In genomic region chr8:94781838-94782235, GRCm38 (mm10) we compare ENCODE assay signal across 9 mouse cellular contexts. TPM values are rescaled to one million over a fixed set of nuclear protein-coding genes. Genes with fewer than 3 reads are reported as not detected.
DNase-seq lines count a peak whose midpoint lies in the region; ATAC-seq and TF ChIP-seq lines count a peak whose summit lies in the region.
"Had no signal": no experiment of that assay in that cellular context is flagged by ENCODE, and none has a peak within 500 bp of the region (broad histone marks: within the 10 kb centered on the region; RNA-seq: fewer than 3 reads in every experiment).

No protein-coding gene starts in this region.

- TF ChIP-seq POLR2A in CH12.LX (IDR thresholded peaks at IDR 0.05; ENCODE audit: low read depth, low read length): peak; percentile 83
- TF ChIP-seq POLR2A in cerebellum, adult 2 months (IDR thresholded peaks at IDR 0.05; ENCODE audit: borderline replicate concordance, insufficient read depth, low read length): no peak

- peak overlapping the region; percentile 97 for H3K27ac ChIP-seq in CH12.LX (ENCODE audit: insufficient read depth, low read depth)
- no peak overlapping the region for H3K27ac ChIP-seq in liver, embryonic 12.5 days
- H3K27ac ChIP-seq in cerebellum, adult 2 months (ENCODE audit: insufficient read depth, low read length): no peak overlapping the region

- TF ChIP-seq CTCF in CH12.LX (conservative IDR thresholded peaks at IDR 0.05 in 1 of 2, IDR thresholded peaks at IDR 0.05 in 1 of 2; ENCODE audit: low read depth in 2 of 2, low read length in 2 of 2): no peak
- no peak for TF ChIP-seq CTCF in cerebellum, adult 2 months (IDR thresholded peaks at IDR 0.05; ENCODE audit: borderline replicate concordance, insufficient read depth, low read depth, low read length)

- no peak for TF ChIP-seq RAD21 in CH12.LX (IDR thresholded peaks at IDR 0.05; ENCODE audit: low read depth, low read length)

- TF ChIP-seq EP300 in CH12.LX (IDR thresholded peaks at IDR 0.05; ENCODE audit: low read length): no peak

- no peaks in the 10 kb centered on the region for H3K9me3 ChIP-seq in CH12.LX (replicated peaks; ENCODE audit: low read length)
- no peaks in the 10 kb centered on the region for H3K9me3 ChIP-seq in liver, embryonic 12.5 days (replicated peaks)

- peaks cover 2% of the 10 kb centered on the region; the same call in 1 of the 2 replicates for H3K79me2 ChIP-seq in CH12.LX (replicated peaks; ENCODE audit: control insufficient read depth, extremely low read depth, insufficient read depth, poor library complexity, severe bottlenecking)

- peak overlapping the region; percentile 72 to 84 (median 78) for H3K4me3 ChIP-seq in CH12.LX (replicated peaks in 1 of 3; ENCODE audit: low read depth in 2 of 3, low read length in 2 of 3, poor library complexity in 1 of 3)
- no peak overlapping the region for H3K4me3 ChIP-seq in liver, embryonic 12.5 days
- no peak overlapping the region for H3K4me3 ChIP-seq in cerebellum, adult 2 months (replicated peaks; ENCODE audit: insufficient read depth, low read depth, low read length)

- H3K27me3 ChIP-seq in CH12.LX (replicated peaks): no peaks in the 10 kb centered on the region
- H3K27me3 ChIP-seq in liver, embryonic 12.5 days (replicated peaks): peaks cover 18% of the 10 kb centered on the region
- H3K27me3 ChIP-seq in cerebellum, adult 2 months (ENCODE audit: control insufficient read depth, insufficient read depth, low read length): no peaks in the 10 kb centered on the region

- intact Hi-C loops in heart, postnatal 10 days (cut with DNase I): no loop called here

- dilution Hi-C loops in CH12.LX (cut with MboI; ENCODE audit: extremely low pct_ligation_motif_present, extremely low pct_unique_long_range_greater_than_20kb, low sequenced_read_pairs): no loop called here

- 17% methylated on average over 11 of the region's 11 CpGs for WGBS in liver, embryonic 12.5 days (ENCODE audit: insufficient replicate concordance)
- 23% methylated on average over 11 of the region's 11 CpGs for WGBS in cerebellum, adult 2 months

- H3K4me2 ChIP-seq in CH12.LX (ENCODE audit: insufficient read depth, low read depth, poor library complexity, severe bottlenecking): peak overlapping the region; percentile 80
- H3K4me2 ChIP-seq in liver, embryonic 12.5 days: peak overlapping the region; percentile 30

- in situ Hi-C loops in CH12.LX (cut with MboI; ENCODE audit: low pct_ligation_motif_present, low pct_unique_long_range_greater_than_20kb, low sequenced_read_pairs): loop anchor here (5.0 kb wide), 2 partner anchors 40 to 75 kb away; no protein-coding TSS in a partner anchor

- H3K36me3 ChIP-seq in CH12.LX (replicated peaks in 1 of 2; ENCODE audit: control insufficient read depth in 1 of 2, insufficient read depth in 1 of 2, low read length in 1 of 2): peaks cover 0 to 7% of the 10 kb centered on the region in 2 experiments
- H3K36me3 ChIP-seq in liver, embryonic 12.5 days: no peaks in the 10 kb centered on the region

- ATAC-seq in liver, embryonic 12.5 days: no peak

- peak overlapping the region; percentile 97 for H3K9ac ChIP-seq in CH12.LX (ENCODE audit: insufficient read depth, low read depth)
- H3K9ac ChIP-seq in liver, embryonic 12.5 days: peak overlapping the region; percentile 2; the same call in 1 of the 2 replicates

- peaks cover 33 to 67% of the 10 kb centered on the region in 2 experiments for H3K4me1 ChIP-seq in CH12.LX (ENCODE audit: control insufficient read depth in 1 of 2, insufficient read depth in 2 of 2)
- H3K4me1 ChIP-seq in liver, embryonic 12.5 days: peaks cover 78% of the 10 kb centered on the region
- no peaks in the 10 kb centered on the region for H3K4me1 ChIP-seq in cerebellum, adult 2 months (ENCODE audit: control insufficient read depth, insufficient read depth, low read length)

- peak; percentile 61 for DNase-seq in adrenal gland, postnatal 14 days
- DNase-seq in adrenal gland, adult 8-10 months: no peak
- DNase-seq in CH12.LX (ENCODE audit: extremely low read depth): peak; percentile 97
- peak; percentile 43 to 47 for DNase-seq in heart, postnatal 10 days
- DNase-seq in cerebellum, adult 2 months: no peak
- DNase-seq in cerebellum, postnatal 14 days: no peak
- DNase-seq in right cerebral cortex, adult 2 months (ENCODE audit: low spot score in 2 of 2): no peak

TF ChIP-seq in CH12.LX, 34 proteins besides CTCF, POLR2A, EP300 and RAD21:
- TF ChIP-seq TCF12 (IDR thresholded peaks at IDR 0.05; ENCODE audit: low read depth, low read length): peak; percentile 75
- TF ChIP-seq TBP (conservative IDR thresholded peaks at IDR 0.05; ENCODE audit: low read depth, low read length): peak; percentile 83
- 0 out of 2 replicates have a peak, but pooled peaks have one; percentile 22 for TF ChIP-seq POLR2AphosphoS2 (IDR thresholded peaks at IDR 0.05; ENCODE audit: low read depth, low read length)
- no peak for TF ChIP-seq UBTF (IDR thresholded peaks at IDR 0.05; ENCODE audit: low read depth, low read length)
- TF ChIP-seq KAT2A (IDR thresholded peaks at IDR 0.05; ENCODE audit: insufficient replicate concordance, low read length): no peak
- TF ChIP-seq IRF4 (IDR thresholded peaks at IDR 0.05; ENCODE audit: low read depth, low read length): peak; percentile 29; the same call in 1 of the 2 replicates
- TF ChIP-seq HCFC1 (IDR thresholded peaks at IDR 0.05; ENCODE audit: low read depth, low read length): no peak
- TF ChIP-seq SIN3A (IDR thresholded peaks at IDR 0.05; ENCODE audit: low read length): peak; percentile 62; the same call in 1 of the 2 replicates
- TF ChIP-seq NRF1 (IDR thresholded peaks at IDR 0.05; ENCODE audit: low read depth, low read length): peak; percentile 54
- peak; percentile 47 for TF ChIP-seq MEF2A (IDR thresholded peaks at IDR 0.05; ENCODE audit: borderline replicate concordance, low read depth, low read length)
- TF ChIP-seq ZMIZ1 (IDR thresholded peaks at IDR 0.05; ENCODE audit: low read depth, low read length): peak; percentile 84; the same call in 1 of the 2 replicates
- 0 out of 2 replicates have a peak, but pooled peaks have one; percentile 18 for TF ChIP-seq MXI1 (IDR thresholded peaks at IDR 0.05; ENCODE audit: low read depth, low read length)
- peak; percentile 60; the same call in 1 of the 2 replicates for TF ChIP-seq ELF1 (IDR thresholded peaks at IDR 0.05; ENCODE audit: low read depth, low read length)
- TF ChIP-seq NELFE (IDR thresholded peaks at IDR 0.05; ENCODE audit: low read depth, low read length): peak; percentile 66
- no peak for TF ChIP-seq ZNF384 (IDR thresholded peaks at IDR 0.05; ENCODE audit: low read depth, low read length)

RNA-seq across cellular contexts. Expression of gene Cx3cl1, which starts 10.0 kb away (rescaled TPM):
- total RNA-seq in adrenal gland, postnatal 14 days (2021): 16.2 and 19.2 TPM in 2 replicates
- total RNA-seq in adrenal gland, adult 8-10 months (2022): 10 to 100 TPM; 27.2 to 62.7 (median 45.0) TPM
- 2.5 and 3.7 TPM in 2 replicates for total RNA-seq in CH12.LX (2012; rRNA removed)
- total RNA-seq in CH12.LX (2014; rRNA removed): 0.19 TPM in 1 of 2 replicates, not detected in the other
- 4.2 and 4.6 TPM in 2 replicates for polyA plus RNA-seq in CH12.LX (2012; ENCODE audit: insufficient read length, low read depth)
- total RNA-seq in heart, postnatal 10 days (2021): 1 to 10 TPM; 3.4 to 3.9 TPM
- 0.45 and 0.49 TPM in 2 replicates for polyA plus RNA-seq in liver, embryonic 12.5 days (2016; fragmentation: Nextera tagmentation; extraction: Ambion mirVana)
- polyA plus RNA-seq in cerebellum, adult 2 months (2012; rRNA removed): 102 and 103 TPM in 2 replicates

RNA-seq across cellular contexts. Expression of gene Ccl17, which starts 28.4 kb away (rescaled TPM):
- total RNA-seq in adrenal gland, postnatal 14 days (2021): 1.1 TPM in 1 of 2 replicates, not detected in the other
- total RNA-seq in adrenal gland, adult 8-10 months (2022): 1 to 10 TPM in 3 of 4 experiments, under 1 TPM in 1; 0.55 to 4.4 (median 1.7) TPM
- total RNA-seq in CH12.LX (2012; rRNA removed) (2.1 and 2.2 TPM in 2 replicates), CH12.LX (2014; rRNA removed) (2.5 and 2.6 TPM in 2 replicates)
- 1.3 and 2.5 TPM in 2 replicates for polyA plus RNA-seq in CH12.LX (2012; ENCODE audit: insufficient read length, low read depth)
- not detected for total RNA-seq in heart, postnatal 10 days (2021)
- 0.36 TPM in 1 of 2 replicates, not detected in the other for polyA plus RNA-seq in liver, embryonic 12.5 days (2016; fragmentation: Nextera tagmentation; extraction: Ambion mirVana)
- 0.36 and 1.1 TPM in 2 replicates for polyA plus RNA-seq in cerebellum, adult 2 months (2012; rRNA removed)

RNA-seq across cellular contexts. Expression of gene Ccl22, which starts 36.4 kb away (rescaled TPM):
- total RNA-seq in adrenal gland, postnatal 14 days (2021): 0.37 and 2.3 TPM in 2 replicates
- total RNA-seq in adrenal gland, adult 8-10 months (2022): under 1 TPM in 1 of 4 experiments, not detected in 3; 0.59 TPM
- total RNA-seq in CH12.LX (2012; rRNA removed) (1,648 and 3,114 TPM in 2 replicates), CH12.LX (2014; rRNA removed) (1,111 and 1,396 TPM in 2 replicates)
- polyA plus RNA-seq in CH12.LX (2012; ENCODE audit: insufficient read length, low read depth): 4,019 and 4,546 TPM in 2 replicates
- total RNA-seq in heart, postnatal 10 days (2021): not detected
- 0.07 and 0.23 TPM in 2 replicates for polyA plus RNA-seq in liver, embryonic 12.5 days (2016; fragmentation: Nextera tagmentation; extraction: Ambion mirVana)
- polyA plus RNA-seq in cerebellum, adult 2 months (2012; rRNA removed): 0.16 and 0.21 TPM in 2 replicates
- polyA plus RNA-seq: C2C12 had no signal

RNA-seq across cellular contexts. Expression of gene Coq9, which starts 56.3 kb away (rescaled TPM):
- total RNA-seq in adrenal gland, postnatal 14 days (2021): 269 and 282 TPM in 2 replicates
- 100 to 1,000 TPM; 145 to 165 (median 158) TPM for total RNA-seq in adrenal gland, adult 8-10 months (2022)
- total RNA-seq in CH12.LX (2012; rRNA removed) (68.5 and 82.2 TPM in 2 replicates), CH12.LX (2014; rRNA removed) (44.2 and 48.5 TPM in 2 replicates)
- polyA plus RNA-seq in CH12.LX (2012; ENCODE audit: insufficient read length, low read depth): 68.8 and 97.0 TPM in 2 replicates
- total RNA-seq in heart, postnatal 10 days (2021): 100 to 1,000 TPM; 332 to 338 TPM
- 55.1 and 57.2 TPM in 2 replicates for polyA plus RNA-seq in liver, embryonic 12.5 days (2016; fragmentation: Nextera tagmentation; extraction: Ambion mirVana)
- polyA plus RNA-seq in cerebellum, adult 2 months (2012; rRNA removed): 155 and 163 TPM in 2 replicates

RNA-seq across cellular contexts. Expression of gene Ciapin1, which starts 56.3 kb away (rescaled TPM):
- 107 and 122 TPM in 2 replicates for total RNA-seq in adrenal gland, postnatal 14 days (2021)
- total RNA-seq in adrenal gland, adult 8-10 months (2022): 10 to 100 TPM; 67.0 to 99.3 (median 78.5) TPM
- total RNA-seq in CH12.LX (2012; rRNA removed) (83.1 and 99.8 TPM in 2 replicates), CH12.LX (2014; rRNA removed) (89.4 and 97.1 TPM in 2 replicates)
- polyA plus RNA-seq in CH12.LX (2012; ENCODE audit: insufficient read length, low read depth): 139 and 189 TPM in 2 replicates
- total RNA-seq in heart, postnatal 10 days (2021): 10 to 100 TPM; 74.8 to 87.7 TPM
- polyA plus RNA-seq in liver, embryonic 12.5 days (2016; fragmentation: Nextera tagmentation; extraction: Ambion mirVana): 80.9 and 83.4 TPM in 2 replicates
- 58.2 and 58.4 TPM in 2 replicates for polyA plus RNA-seq in cerebellum, adult 2 months (2012; rRNA removed)

Comparison
In these comparisons a context has a peak if more than half of its experiments do, and no peak if none do; other contexts are left out.
1. DNase-seq: peak in adrenal gland, postnatal 14 days (single experiment), CH12.LX (single experiment) and heart, postnatal 10 days (2 of 2); none in adrenal gland, adult 8-10 months (single experiment), cerebellum, adult 2 months (0 of 2), cerebellum, postnatal 14 days (0 of 2) and right cerebral cortex, adult 2 months (0 of 2).
2. H3K4me3 ChIP-seq: peak in CH12.LX (3 of 3); none in liver, embryonic 12.5 days (single experiment) and cerebellum, adult 2 months (single experiment).
3. RNA of gene Ccl22, which starts 36.4 kb away (total RNA-seq): 1,111 to 3,114 TPM in CH12.LX; 0.37 to 2.3 TPM in adrenal gland, postnatal 14 days, 0.59 TPM in adrenal gland, adult 8-10 months and not detected in heart, postnatal 10 days; every median in the first group is over 100 times any median in the second.